Mouse (Mus musculus) urinary bladder, postnatal 14 days (tissue): Measurements from ENCODE around the gene Arrdc5.
"Not testable (repeated sequence)": the region's sequence is repeated elsewhere in the genome, so short reads cannot be mapped to it uniquely, and the experiment has no call there.

ENCODE experiments used
- DNase-seq: peaks from one replicate; pipeline ENCODE4 v3.0.0; 2021; ENCODE audit warnings: low spot score

Gene Arrdc5

DNA sequence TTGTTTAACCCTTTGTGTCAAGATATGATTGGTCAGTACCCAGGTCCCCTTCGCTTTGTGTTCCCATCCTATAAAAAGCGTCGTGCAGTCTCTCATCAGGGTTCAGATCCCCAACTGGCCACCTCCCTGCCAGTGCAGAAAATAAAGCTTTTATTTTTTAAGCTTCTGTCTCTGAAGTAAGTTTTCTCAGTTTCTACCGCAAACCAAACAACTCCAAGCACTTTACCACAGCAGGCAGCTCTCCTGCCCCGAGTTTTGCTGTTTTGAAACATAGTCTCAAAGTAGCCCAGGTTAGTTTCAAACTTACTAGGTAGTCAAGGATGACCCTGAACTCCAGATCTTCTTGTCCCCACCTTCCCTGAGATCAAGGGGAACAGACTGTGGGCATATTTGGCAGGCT lies 21.7 kb downstream of the Arrdc5 start:
- no peak for DNase-seq

DNA sequence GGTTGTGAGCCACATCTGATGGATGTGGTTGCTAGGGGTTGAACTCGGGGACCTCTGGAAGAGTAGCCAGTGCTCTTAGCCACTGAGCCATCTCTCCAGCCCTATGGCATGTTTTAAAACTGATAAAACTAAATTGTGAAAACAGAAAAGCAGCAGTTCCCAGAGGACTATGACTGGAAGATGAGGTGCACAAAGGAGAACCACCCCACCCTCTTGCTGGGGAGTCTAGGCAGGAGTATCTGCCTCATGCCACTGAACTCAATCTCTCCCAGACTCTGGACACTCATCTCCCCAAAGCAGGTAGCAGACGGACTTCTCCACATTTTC lies 22.6 kb downstream of the Arrdc5 start:
- no peak for DNase-seq

DNA sequence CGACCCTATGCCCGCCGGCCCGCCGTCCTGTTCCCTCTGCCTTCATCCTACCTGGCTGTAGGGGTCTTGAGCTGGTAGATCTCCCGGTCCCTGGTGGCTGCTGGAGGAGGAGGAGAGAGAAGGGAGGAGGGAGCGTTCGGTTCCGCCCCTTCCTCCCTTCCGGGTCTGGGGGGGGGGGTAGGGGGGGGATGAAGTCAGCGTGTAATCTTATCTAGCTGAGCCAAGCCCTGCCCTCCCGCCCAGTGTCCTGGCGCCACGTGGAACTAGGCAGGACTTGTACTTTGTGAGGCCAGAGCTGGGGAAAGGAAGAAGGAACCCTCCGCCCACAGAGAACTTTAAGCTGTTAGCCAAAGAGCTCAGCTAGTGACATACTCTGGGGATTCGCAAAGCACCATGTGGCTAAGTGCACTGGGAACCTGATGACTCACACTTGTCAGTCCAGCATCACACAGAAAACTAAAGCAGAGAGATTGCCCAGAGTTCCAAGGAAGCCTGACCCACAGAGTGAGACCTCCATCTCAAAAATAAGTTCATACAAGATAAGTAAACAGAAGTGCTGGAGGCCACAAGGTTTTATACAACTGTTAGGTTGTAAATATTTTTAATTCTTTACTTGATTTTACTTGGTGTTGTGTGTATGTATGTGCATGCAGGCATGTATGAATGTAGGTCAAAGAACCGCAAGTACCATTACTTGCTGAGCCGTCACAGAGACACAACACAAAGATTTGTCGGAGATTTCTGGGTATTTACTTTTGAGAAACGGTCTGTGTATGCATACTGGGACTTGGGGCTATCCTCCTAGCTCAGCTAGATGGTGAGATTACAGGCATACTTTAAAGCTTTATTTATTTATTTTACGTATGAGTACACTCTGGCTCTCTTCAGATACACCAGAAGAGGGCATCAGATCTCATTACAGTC lies 23.2 kb downstream of the Arrdc5 start, which contains the start of gene Ticam1:
Ticam1 (minus strand) TSS at position 144 of the 924 bp plus-strand sequence.
- DNase-seq: peak; percentile 91

DNA sequence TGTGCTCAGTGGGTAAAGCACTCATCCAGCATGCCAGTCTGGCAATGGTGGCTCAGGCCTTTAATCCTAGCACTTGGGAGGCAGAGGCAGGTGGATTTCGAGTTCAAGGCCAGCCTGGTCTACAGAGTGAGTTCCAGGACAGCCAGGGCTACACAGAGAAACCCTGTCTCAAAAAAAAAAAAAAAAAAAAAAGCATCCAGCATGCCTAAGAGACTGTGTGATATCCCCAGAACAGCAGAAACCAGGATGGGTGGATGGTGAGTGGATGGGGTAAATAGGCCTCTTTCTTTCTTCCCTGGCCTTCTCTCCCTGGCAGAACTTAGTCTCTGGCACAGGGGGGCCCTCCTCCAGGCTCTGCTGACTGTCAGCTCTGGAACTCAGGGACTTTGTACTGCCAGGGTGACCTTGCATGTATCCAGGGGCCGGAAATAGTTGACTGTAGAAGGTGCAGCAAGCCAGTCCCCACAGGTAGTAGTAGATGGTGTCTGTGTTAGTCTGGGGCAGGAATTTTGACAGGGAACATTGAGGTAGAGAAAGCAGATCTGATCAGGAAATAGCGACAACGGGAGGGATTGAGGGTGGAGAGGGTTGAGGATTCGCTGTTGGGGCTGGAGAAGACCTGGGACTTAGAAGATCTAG lies 24.1 kb downstream of the Arrdc5 start:
- no peak for DNase-seq

DNA sequence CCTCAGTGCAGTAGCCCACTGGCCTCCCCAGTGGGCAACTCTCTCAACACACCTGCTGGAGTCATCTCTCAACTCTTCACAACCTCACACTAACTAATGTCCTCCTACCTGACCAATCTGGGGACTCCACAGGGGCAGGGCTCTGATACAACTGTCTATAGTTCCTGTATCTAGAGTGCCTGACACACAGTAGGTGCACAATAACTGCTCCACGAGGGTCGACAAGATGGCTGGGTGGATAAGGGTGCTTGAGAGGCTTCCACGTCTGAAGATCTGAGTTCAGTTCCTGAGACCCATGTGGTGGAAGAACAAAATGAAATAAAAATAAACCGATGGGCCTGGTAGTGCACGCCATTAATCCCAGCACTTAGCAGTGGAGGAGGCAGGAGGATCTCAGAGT lies 26.1 kb downstream of the Arrdc5 start:
- DNase-seq: no peak

DNA sequence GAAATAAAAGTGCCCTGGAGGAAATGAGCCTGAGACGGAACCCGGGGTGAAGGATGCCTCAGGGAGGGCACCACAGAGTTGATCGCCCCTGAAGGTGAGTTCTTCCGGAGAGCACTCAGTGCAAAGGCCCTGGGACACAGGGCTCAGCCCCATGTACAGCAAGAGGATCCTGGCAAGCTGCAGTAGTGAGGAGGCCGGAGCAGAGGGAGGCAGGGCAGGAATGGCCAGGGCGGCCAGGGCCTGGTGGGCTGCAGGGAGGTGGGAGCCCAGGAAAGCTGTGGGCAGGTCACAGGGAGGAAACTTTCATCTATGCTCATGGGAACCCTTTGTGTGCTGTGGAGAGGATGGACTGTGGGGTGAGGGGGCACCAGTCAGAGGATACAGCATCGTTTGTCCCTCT lies 26.6 kb downstream of the Arrdc5 start:
- DNase-seq: no peak

DNA sequence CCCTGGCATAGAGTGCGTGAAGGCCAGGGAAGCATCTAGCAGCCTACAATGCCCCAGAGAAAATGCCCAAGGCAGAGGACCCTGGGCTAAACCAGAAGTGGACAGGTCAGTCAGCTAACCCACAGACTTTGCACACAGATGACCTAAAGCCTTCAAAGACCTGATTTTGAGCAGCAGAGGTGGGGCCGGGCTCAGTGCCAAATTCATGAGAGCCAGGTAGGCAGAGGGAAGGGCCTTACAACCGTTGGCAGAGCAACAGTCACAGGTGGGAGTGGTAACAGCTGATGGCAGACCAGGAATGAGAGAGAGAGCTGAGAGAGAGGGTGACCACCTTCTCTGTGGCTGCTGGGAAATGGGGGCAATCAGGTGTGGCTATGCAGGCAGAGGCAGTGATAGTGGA lies 27.4 kb downstream of the Arrdc5 start:
- peak; percentile 66 for DNase-seq

DNA sequence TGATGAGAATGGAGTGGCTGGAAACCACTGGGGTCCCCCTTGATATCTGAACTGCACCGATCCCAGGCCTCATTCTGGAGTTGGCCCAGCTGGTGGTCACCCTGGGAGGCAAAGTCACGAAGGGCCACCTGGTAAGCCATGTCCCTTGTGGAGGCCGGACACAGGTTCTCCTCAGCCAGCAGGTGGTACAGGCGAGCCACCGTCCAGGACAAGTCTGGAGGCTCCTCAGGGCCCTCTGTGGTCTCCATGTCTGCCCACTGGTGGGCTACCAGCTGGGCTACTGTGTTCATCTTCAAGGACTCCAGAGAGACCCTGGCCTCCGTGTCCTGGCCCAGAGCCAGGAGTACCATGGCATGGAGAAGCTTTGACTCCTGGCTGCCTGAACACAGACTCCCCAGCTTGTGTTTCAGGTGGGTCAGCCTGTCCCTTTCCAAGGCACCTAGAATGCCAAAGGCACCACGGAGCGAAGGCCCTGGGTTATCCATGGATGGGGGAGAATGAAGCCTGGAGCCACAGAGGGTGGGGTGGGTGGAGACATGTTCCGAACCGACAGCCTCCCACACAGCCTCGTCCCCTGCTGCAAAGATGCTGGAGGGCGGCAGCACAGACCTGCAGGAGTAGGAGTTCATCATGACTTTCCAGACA lies 28.4 kb downstream of the Arrdc5 start:
- no peak for DNase-seq

DNA sequence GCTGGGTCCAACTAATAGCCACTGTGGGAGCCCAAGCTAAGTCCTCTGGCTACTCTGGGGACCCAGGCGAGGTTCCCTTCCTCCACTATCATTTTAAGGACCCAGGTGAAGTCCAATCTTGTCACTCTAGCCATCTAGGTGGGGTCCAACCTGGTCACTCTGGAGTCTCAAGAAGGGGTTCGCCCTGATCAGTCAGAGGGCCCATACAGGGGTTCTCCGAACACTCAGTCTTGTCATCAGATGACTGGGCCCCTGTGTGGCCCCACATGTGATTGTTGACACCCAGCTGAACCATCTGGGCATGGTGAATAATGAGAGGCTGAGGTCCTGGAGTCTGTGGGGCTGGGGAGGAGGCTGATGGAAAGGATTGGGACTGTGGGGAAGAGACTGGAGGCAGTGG lies 30.3 kb downstream of the Arrdc5 start:
- no peak for DNase-seq

DNA sequence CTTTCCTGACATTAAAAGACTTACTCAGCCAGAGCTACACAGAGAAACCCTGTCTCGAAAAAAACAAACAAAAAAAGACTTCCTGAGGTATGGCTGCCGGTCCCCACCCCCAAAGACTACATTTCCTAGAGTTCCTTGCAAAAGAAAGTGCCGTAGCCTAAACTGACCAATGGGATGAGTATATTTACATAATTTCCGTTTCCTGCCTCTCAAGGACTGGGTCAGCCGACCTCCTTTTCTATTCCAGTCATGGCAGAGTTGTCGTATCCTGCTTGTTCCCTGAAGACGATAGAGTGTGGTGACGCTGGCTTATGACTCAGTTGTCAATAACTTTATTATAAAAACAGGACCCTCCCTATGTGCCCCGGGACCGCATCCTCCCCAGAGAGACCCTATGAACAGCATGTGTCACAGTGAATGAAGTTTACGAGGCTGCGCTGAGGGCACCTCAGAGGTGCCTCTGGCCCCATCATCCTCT lies 30.9 kb downstream of the Arrdc5 start:
- peak; percentile 60 for DNase-seq

DNA sequence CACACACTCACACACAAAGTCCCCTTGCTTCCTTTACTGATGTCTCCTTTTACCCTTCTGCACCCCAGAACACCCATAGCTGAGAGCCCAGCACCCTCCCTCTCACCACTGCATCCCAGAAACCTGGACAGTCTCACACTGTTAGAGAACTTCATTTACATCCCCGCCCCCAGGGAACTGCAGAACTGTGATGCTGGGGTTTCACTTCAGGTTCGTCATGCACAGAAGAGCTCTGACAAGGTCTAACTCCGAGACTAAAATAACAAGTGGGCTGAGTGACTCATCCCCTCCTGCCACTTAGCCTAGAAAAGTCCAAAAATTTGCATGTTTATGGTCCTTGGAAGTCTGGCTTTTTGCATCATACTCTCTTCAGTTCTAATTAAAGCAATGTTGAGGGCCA lies 33.8 kb downstream of the Arrdc5 start:
- DNase-seq: no peak

DNA sequence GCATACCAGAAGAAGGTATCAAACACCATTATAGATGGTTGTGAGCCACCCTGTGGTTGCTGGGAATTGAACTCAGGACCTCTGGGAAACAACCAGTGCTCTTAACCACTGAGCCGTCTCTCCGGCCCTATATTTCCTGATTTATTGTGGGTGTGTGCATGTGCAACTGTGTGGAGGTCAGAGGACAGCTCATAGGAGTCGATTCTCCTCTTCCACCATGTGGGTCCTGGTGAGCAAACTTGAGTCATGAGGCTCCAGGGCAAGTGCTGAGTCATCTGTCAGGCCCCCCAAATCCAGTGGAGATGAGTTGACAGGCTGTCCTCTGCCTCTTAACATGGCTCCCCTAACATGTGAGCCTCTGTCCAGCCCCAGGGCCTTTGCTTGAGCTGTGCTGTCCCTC lies 34.2 kb downstream of the Arrdc5 start:
- DNase-seq: no peak

DNA sequence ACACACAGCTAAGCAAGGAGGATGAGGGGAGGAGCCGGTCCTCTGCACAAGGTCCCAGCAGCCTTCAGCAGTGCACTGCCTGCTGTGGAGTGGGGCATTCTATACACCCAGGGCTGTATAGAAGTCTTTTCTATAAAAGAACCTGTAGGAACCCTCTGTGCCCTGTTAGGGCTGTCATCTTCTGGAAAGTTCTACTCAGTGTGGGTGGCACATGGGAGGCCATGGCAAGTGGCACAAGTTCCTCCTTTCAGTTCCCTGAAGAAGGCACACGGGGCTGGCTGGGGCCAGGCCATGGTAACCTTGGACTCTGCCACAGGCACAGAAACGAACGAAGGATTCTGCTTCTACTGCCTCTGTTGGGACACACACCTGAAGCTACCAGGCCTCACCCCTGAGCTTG lies 35.1 kb downstream of the Arrdc5 start:
- DNase-seq: no peak

DNA sequence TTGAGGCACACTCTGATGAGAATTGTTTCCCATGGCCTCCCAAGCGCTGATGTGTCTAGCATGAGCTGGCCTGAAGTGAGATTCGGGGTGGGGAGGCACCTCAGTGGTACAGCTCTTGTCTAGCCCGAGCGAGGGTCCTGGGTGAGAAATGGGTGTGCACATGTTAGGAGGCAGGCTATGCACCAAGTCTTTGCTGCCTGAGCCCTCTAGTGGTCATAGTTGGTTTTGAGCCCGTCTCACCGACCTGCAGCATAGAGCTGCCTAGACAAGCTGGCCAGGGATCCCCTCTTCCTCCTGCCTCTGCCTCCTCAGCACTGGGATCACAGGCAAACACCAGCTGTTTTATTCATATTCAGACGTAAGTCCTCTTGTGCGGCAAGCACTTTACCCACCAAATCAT lies 36.1 kb downstream of the Arrdc5 start:
- DNase-seq: peak; percentile 85

DNA sequence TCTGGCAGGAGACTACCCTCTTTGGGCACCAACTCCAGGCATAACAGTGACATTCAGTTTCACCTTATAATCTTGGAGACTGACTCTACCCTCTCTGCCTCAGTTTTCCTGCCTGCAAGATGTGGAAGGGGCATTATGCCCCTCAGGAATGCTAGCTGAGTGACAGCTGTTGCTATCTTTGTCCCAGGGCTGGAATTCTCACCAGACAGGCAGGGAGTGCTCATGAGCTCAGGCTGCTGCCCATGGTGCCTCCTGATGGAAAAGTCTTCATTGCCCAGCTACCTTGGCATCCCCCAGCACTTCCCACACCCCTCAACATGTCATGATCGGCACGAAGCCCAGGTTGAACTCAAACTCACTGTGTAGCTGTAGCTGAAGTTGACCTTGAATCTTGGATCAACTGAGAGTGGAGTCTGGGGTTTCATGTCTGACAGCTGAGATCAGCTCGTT lies 37.4 kb downstream of the Arrdc5 start:
- DNase-seq: no peak

DNA sequence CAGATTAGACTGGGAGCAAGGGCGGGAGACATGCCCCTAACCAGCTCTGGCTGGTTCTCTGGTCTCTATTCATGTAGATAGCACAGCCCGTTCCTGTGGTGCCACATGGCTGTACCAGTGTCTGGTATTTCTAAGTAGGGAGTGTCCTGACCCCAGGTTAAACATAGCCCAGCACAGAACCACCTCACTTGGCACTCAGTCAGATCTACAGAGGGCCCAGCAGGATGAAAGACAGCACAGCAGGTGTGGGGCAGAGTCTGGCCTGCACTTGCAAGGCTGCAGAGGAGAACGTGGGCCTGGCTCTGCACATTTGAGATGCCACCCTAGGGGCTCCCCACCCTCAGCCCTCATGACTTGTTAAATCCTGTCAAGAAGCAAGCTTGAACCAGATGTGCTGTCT lies 38.9 kb downstream of the Arrdc5 start:
- no peak for DNase-seq

DNA sequence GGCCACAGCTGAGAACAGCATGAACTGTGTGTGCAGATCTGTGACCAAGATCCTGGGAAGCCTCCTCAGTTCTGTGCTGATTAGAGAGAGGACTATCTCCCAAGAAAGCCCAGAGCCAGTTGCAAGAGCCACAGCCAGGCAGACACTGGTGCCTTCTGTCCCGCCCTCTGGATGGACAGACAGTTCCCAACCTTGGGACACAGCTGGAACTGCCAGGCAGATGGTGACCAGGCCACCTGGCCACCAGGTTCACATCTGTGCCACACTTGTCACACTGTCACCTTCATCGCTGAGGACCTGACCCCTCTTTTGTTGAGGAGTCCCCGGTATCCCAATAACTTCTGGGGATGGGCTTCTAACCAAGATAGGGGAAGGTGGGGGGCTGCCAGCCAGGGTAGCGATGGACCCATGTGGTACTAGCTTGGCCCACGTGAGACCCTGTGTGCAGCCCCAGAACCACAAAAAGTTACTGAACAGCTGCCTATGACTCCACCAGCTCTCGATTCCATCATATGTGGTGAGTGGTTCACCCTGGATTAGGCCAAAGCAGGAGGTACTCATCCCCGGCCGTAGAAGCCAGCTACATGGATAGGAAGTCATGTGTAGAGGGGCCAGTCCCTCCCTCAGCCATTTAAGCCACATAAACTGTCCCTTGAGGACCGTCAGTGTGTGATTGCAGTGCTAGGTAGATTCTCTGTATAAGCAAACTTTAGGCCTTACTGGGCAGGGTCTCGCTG lies 40.6 kb downstream of the Arrdc5 start:
- DNase-seq: no peak

DNA sequence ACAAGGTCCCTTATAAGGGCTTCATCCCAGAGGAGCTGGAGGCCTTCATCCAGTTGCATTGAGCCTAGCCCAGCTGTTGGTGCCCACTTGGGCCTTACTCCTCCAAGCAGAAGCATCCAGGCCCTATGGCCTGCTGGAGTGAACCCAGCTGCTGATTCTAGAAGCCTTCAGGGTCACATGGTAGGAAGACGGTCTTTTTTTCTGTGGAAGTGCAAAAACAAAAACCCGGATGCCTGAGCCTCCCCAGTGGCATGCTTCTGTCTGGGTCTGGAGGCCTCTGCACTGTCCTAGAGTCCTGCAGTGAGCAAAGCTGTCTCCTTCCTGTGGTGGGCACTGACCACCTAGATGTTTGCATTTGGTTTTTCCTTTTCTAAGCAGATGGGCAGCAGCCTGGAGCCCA lies 41.3 kb downstream of the Arrdc5 start:
- DNase-seq: not testable (repeated sequence)

DNA sequence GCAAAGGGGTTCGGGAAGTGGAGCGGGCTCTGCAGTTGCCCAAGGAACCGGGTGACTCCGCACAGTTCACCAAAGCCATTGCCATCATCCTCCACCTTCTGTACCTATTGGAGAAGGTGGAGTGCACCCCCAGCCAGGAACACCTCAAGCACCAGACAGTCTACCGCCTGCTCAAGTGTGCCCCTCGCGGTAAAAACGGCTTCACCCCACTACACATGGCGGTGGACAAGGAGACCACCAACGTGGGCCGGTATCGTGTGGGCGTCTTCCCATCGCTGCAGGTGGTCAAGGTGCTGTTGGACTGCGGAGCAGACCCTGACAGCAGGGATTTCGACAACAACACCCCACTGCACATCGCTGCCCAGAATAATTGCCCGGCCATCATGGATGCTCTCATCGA lies 41.8 kb downstream of the Arrdc5 start:
- DNase-seq: not testable (repeated sequence)

DNA sequence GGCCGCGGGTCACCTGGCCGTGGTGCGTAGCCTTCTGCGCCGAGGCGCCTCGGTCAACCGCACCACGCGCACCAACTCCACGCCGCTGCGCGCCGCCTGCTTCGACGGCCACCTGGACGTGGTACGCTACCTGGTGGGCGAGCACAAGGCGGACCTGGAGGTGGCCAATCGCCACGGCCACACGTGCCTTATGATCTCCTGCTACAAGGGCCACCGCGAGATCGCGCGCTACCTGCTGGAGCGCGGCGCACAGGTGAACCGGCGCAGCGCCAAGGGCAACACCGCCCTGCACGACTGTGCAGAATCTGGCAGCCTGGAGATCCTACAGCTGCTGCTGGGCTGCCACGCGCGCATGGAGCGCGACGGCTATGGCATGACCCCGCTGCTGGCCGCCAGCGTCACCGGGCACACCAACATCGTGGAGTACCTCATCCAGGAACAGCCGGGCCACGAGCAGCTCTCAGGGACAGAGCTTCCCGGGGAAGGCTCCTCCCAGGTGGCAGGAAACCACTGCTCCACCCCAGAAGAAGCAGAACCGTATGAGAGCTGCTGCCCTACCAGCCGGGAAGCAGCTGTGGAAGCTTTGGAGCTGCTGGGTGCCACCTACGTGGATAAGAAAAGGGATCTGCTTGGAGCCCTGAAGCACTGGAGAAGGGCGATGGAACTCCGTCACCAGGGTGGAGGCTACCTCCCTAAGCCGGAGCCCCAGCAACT lies 42.7 kb downstream of the Arrdc5 start:
- no peak for DNase-seq

DNA sequence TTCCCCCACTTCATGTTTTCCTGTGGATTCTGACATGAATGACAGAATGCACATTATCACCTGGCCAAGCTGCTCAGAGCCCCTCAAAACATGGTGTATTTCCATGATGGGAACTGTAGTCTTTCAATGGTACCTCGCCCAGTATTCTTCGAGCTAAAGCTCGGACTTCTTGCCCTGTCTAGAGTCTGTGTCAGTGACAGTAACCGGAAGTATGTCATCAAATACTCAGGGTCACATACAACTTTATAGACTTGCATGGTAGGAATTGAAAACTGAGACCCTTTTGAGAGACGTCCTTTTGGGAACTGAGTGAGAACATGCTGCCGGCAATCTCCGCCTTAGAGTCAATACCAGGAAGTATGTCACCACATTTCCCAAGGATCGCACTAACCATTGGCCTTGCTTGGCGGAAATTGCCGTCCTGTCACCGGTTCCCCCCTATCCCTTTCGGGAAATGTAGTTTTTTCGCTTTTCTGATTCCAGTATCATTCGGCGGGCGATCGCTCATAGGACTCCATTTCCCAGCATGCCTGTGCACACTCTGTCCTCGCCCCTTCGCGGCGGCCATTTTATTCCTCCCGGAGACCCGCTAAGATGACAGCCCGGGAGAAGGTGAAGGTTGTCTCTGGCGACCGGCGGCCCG lies 43.7 kb downstream of the Arrdc5 start, which contains the start of gene Fem1a:
Fem1a (plus strand) TSS at position 572 of the 643 bp plus-strand sequence.
- DNase-seq: peak; percentile 92
